Mouse (Mus musculus) small intestine, adult 2 months (tissue): ENCODE measurements around the gene Brsk2.

Source experiments
- CTCF ChIP-seq: fragments of 200-500 bp; IDR thresholded peaks from 2 replicates; pipeline ENCODE4 v1.5.1; 2012; ENCODE audit warnings: low read depth, mild to moderate bottlenecking, control low read depth, inconsistent platforms, low read length, moderate library complexity, mixed read lengths; ENCODE audit not compliant: insufficient replicate concordance, insufficient read length; ENCODE audit errors: extremely low read depth
- POLR2A ChIP-seq: fragments of 200-500 bp; IDR thresholded peaks from 2 replicates; pipeline ENCODE4 v1.6.1; 2012; ENCODE audit warnings: low read depth, mild to moderate bottlenecking, control low read depth, inconsistent platforms, low read length, moderate library complexity

GRCm38 (mm10) chr7:141901825-141902224 lies 47.7 kb upstream of the Brsk2 start:
- TF ChIP-seq POLR2A (no peak), CTCF (no peak)
